Mouse (Mus musculus): Measurements from ENCODE around the gene Kcnd2.
"Not testable (repeated sequence)": the region's sequence is repeated elsewhere in the genome, so short reads cannot be mapped to it uniquely, and the experiment has no call there.

Kcnd2 gene

DNA sequence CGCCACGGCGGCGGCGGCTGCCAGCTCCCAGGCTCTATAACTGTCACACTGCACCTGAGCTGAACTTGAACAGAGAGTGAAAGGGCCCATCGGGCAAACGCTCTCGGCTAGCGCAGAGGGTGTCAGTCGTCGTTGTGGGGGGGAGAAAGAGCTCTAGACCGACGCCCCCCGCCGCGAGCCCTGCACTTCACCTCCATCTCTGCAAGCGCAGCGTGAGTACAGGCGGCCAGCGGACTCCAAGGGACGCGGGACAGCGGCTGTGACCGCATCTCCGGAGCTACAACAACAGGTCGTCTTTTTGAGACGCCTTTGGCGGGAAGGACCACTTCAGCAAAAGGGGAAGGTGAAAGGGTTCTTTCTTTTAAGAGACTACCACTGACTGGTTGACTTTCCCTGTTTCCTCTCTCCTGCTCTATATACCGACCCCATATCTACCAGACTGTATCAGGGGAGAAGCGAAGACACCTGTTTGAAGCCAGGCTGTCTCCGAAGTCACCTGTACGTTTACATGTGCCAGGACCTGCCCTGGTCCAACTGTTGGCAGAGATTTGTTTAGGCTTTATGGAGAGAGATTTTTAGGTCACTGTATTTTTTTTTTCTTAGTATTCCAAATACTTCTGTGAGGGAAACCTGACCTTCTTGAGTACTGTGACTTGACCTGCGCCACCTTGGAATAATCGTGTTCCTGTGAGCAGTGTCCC is at the start of gene Kcnd2:
TSS of gene Kcnd2 (plus strand) at position 13 of the 701 bp plus-strand sequence.
- DNase-seq (ENCODE audit: low spot score): peak; percentile 43

DNA sequence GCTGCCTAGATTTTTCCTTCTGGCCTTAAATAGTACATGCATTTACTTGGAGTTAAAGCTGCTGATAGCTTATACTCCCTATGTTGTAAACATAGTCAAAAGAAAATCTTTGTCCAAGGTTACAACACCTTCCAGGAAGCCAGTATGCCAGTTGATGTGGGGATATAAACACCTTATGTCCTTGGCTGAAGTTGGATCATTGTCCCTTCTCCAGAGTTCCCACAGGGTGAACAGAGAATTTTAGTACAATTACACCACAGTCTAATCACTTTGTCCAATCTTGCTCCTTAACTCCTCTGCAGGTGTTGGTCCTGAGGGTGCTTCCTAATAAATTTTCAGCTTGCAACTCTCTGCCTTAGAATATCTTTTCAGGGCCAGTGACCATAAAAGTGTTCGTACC is 48.7 kb upstream of the Kcnd2 start:
- DNase-seq (ENCODE audit: low spot score): no peak

DNA sequence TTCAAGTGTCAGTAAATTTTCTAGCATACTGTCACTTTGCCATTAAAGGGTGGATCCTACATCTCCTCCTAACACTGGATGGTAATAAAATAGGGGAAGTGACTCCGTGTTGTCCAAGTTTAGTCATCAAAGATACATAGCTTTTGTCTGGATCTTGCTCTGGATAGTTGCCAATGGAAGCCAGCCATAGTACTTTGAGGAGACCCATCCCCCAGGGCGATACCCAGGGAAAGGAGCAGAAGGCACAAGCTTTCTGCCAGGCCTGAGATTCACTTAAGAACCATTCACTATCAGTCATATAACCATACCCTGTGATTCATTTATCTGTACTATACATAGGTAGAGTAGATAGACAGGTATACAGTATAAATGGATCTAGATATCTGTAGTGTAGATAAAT is 20.0 kb upstream of the Kcnd2 start:
- no peak for DNase-seq (ENCODE audit: low spot score)

DNA sequence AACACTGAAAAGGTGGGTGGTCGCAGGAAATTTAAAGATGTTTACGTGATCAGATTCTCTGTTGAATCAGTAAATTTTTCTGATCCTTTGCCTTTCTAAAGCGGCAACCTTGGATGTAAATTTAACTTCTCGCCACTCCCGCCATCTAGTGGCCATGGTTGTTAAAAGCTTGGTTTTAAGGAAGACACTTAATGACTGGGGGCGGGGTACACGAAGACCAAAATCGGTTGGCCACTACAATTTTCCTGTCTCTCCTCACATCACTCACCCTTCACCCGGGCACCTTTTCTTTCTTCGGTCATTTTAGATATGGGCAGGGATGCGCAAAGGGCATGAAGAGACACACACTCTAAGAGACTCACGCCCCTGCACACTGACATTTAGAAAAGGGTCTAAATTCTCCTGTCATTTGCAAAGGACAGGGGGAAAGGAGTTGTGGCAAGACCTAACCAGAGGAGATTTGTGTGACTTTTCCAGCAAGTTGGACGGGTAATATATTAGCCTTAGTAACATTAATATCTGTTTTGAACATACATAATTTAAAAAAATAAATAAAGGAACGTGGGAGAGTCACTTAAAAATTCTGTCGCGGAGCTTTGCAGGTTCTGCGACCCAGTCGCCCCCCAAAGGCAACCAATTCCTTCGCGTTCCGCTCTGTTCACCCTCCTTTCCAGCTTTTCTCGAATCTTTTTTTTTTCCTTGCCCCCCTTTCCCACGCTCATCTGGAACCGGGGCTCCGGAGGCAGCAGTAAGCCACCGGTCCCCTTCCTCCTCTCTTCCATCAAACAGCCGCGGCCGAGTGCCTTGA is 1.2 kb upstream of the Kcnd2 start:
- DNase-seq (ENCODE audit: low spot score): peak; percentile 79

DNA sequence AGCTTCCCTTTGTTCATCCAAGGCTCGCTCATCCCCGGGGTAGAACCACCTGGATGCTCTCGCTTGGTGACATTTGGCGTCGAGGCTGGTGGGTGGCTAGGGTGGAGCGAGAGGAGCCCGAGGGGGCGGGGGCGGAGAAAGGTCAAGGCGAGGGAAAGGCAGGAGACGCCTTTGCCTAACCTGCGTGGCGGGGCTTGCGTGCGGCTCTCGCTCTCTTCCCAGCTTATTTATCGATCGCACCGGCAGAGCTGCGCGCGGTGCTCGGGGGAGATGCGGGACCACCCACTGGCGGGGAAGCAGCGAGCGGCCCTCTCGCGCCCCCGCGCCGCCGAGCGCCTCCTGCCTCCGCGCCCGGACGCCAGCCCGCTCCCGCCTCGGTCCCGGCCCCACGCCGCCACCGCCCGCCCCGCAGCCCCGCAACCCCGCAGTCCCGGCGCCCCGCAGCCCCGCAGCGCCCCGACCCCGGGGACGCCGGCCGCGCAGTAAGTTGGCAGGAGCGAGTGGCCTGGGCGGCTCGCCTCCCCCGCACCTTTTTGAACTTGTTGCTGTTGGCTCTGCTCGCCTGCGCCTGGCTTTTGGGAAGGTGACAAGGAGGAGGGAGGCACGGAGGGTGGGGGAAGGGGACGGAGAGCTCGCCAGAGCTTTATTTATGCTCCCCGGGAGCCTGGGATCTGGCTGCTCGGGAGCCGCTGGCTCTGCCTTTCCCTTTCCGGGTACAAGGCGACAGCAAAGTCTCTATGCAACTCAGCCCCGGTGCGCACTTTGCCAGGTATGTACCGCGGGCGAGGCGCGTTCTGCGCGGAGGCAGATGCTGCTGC is 421 bp upstream of the Kcnd2 start:
- peak; percentile 61 for DNase-seq (ENCODE audit: low spot score)

DNA sequence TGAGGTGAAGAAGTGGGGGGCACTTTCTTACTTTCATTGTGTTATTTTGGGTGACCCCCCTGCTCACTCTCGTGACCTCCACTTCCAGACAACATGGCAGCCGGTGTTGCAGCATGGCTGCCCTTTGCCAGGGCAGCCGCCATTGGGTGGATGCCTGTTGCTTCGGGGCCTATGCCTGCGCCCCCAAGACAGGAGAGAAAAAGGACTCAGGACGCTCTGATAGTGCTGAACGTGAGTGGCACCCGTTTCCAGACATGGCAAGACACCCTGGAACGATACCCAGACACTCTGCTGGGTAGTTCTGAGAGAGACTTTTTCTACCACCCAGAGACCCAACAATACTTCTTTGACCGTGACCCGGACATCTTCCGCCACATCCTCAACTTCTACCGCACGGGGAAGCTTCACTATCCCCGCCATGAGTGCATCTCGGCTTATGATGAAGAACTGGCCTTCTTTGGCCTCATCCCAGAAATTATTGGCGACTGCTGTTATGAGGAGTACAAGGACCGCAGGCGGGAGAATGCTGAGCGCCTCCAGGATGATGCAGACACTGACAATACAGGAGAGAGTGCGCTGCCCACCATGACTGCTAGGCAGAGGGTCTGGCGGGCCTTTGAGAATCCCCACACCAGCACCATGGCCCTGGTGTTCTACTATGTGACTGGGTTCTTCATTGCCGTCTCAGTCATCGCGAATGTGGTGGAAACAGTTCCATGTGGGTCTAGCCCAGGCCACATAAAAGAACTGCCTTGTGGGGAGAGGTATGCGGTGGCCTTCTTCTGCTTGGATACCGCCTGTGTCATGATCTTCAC is 1.1 kb downstream of the Kcnd2 start:
- peak; percentile 31 for DNase-seq (ENCODE audit: low spot score)

DNA sequence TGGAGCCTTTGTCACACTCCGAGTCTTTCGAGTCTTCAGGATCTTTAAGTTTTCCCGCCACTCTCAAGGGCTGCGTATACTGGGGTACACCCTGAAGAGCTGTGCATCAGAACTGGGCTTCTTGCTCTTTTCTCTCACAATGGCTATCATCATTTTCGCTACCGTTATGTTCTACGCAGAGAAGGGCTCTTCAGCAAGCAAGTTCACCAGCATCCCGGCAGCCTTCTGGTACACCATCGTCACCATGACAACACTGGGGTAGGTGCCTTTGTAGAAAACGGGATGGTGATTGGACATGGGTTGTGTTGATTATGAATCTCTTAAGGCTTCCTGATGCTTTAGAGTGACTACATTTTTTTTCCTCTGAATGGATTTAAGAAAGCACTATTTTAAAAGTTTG is 1.9 kb downstream of the Kcnd2 start:
- no peak for DNase-seq (ENCODE audit: low spot score)

DNA sequence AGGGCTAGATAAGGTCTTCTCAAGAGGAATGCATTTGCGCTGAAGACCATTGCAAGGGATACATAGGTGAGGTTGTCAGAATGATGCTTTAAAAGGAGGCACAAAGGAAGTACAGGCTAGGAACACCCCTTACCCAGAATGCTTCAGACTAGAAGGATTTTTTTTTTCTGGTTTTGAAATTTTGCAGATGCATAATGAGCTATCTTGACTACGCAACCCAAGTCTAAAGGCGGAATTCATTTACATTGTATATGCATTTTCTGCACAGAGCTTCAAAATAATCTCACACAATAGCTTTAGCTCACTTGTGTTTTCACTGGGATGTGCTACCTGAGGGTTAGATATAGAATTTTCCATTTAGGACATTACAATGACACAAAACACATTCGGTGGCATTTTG is 10.8 kb downstream of the Kcnd2 start:
- no peak for DNase-seq (ENCODE audit: low spot score)

DNA sequence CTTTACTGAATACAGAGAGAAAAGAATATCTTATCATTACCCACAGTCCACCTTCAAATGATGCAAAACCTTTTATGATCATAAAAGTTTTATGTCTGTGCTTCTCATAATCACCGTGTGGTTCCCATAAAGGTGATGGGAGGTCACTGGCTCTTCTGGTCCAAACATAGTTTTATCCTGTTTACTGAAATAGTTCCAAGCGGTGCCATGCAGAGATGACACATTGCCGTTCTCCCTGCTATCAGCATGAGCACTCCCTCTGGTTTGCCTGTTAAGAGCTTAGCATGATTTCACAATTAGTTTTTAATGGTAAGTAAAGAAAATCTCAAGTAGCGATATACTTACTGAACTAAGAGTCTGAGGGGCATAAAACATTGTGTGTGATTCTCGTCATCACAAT is 43.7 kb downstream of the Kcnd2 start:
- no peak for DNase-seq (ENCODE audit: low spot score)

DNA sequence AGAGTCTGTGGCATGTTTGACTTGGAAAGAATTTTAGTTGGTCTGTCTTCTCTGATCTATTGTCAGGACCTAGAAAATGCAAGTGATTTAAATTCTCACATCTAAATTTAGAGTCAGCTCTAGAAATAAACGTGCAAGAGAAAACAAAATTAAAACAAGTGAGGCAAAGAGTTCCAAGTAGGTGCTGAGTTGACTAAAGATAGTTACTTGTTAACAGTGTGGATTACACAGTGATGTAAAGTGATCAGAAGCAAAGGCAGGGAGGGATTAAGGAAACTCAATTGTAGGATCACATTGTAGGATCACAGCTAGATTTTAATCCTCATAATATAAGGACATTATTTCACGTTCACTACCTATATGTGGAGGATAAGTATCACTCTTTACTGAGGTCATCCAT is 52.6 kb downstream of the Kcnd2 start:
- no peak for DNase-seq (ENCODE audit: low spot score)

DNA sequence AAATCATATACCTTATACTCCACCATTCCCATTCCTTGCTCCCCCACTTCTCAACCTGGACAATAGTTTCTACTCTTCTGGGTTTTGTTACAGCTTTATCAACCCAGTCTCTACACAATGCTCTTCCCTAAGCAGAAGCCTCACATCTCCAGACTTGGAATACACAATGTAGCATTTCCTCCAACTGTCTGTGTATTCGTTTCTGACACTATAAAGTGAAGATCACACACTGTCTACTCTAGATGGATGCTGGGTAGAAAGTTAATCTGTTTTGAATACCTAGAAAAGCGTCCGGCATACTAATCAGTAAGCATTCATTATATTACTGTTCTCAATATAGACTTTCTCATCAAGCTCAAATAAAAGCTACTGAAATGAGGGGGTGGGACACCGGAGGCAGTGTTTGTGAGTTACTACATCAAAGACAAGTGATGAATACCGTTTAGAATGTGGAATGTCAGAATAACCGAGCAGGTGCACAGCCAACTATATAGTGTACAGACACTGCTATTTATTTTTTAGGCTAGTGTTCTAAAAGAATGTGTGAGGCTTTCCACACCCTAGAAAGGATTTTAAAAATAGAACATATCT is 62.1 kb downstream of the Kcnd2 start:
- no peak for DNase-seq (ENCODE audit: low spot score)

DNA sequence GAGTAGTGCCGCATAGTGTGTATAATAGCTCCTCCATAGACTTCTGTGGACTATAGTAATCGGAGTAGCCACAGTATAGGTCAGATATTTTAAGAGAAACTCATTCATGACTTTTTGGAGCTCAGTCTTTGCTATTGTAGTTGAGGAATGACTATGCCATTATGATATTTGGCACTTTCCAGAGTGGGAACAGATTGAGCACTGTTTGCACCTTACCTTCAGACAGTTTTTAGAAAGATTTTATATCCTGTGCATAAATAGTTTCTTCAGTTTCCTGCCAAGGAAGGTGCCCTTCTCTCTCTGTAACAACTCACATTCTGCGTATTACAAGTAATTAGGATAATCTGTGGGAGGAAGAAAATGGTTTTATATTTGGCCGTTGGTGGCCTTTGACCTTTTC is 89.6 kb downstream of the Kcnd2 start:
- no peak for DNase-seq (ENCODE audit: low spot score)

DNA sequence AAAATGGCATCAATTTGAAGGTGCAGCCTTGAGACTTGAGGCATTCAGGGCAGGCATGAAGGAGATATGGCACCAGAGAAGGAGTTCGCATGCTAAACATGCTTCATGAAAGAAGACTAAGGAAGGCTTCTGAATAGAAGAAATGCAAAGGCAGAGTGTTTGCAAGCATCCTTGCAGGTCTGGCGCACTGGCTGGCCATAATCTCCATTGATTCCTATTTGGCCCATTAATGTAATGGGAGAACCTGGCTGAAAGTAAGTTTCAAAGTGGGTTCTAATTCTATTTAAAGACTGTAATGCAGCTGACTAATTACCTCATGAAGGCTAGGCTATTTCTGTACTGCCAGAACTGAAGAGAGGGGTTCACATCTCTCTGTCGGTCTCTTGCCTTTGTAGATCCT is 94.9 kb downstream of the Kcnd2 start:
- DNase-seq (ENCODE audit: low spot score): no peak

DNA sequence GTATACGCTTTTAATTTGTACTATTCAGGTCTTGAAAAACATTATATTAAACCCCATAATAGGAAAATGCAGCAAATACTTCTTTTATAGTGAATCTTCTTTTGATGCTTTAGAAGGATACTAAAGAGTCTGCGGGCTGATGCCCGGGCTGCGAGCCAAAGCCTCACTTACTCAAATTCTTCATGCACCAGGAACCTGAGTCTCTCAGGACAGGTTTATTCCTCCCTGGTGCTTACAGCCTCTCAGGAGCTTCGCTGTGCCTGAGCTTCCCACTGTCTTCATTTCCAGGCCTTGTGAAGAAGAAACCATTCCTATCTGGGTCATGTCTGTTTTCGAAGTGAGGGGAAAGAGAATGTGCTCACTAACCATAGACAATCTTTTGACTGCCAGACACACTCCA is 106.1 kb downstream of the Kcnd2 start:
- no peak for DNase-seq (ENCODE audit: low spot score)

DNA sequence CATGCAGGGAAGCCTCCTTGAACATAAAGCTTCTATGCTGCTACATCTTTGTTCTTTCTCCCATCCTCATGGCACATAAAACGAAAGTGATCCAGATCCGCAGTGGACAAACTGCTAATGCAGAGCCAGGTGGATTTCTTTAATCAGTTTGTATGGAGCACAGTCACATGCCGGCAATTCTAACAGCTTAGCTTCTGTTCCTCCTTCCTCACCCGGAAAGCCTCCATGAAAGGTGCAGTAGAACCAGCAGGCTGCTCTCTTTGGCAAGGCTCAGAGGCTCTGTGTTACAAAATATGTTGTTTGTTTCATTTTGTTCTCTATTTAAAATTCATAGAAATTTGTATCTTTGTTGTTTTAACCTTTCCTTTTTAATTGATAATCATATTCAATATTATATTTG is 106.9 kb downstream of the Kcnd2 start:
- no peak for DNase-seq (ENCODE audit: low spot score)

DNA sequence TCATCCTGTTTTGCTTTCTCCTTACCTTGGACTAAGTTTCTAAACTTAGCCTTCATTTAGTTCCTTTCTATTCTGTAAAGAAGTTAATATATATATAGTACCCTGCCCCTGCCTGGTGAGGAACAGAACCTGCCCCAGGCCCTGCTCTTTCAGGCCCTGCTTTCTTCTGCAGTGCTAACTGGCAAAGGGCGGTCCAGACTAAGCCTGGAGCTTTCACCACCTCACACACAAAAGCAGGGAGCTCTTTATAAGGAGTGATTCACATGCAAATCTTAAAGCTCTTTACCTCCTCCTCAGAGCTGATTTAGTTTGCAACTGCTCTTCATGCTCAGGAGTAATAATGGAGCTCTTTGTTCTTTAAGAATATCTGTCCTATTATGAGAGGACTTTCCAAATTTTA is 109.9 kb downstream of the Kcnd2 start:
- no peak for DNase-seq (ENCODE audit: low spot score)

DNA sequence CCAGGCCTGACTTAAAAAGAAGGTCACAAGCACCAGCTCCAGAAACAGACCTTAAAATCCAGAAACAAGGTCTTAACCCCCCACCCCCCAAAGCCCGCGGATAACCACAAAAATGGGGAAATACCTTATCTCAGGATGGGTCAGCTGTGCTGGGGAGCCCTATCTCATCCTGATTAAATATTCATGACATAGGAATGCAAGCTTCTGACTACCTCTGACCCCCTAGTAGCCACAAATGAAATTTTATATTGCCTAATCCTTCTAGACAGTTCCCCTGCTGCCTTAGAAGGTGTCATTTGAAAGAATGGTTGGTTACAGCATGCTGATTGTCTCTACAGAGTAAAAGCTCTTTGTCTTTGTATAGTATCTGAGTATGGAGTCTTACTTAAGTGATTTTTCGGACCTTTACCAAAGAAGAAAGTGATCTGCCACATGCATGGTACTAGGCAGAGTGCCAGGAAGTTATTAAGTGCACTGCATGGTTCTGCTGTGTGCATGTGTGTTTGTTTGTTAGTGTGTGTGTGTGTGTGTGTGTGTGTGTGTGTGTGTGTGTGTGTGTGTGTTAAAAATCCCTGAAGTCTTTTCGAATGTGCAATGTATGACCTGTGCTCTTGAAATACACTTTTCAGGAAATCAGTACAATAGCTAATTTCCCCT is 111.9 kb downstream of the Kcnd2 start:
- DNase-seq (ENCODE audit: low spot score): no peak

DNA sequence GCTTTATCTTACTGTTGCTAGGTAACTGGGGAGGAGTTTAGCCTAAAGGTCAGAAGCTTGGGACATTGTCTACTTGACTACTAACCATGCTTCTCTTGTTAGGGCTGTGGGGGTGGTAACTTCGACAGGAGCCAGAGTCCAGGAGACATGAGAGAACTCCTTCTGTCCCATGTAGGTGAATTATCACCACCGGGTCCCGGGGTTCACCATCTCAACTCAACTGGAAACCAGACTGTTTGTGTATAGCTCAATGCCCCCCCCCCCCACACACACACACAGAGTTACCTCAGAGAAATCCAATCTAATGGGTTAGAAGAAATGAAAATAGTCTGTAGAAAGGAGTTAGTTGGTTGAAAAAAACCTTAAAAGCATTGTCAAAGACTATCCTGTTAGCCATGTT is 170.0 kb downstream of the Kcnd2 start:
- DNase-seq (ENCODE audit: low spot score): not testable (repeated sequence)

DNA sequence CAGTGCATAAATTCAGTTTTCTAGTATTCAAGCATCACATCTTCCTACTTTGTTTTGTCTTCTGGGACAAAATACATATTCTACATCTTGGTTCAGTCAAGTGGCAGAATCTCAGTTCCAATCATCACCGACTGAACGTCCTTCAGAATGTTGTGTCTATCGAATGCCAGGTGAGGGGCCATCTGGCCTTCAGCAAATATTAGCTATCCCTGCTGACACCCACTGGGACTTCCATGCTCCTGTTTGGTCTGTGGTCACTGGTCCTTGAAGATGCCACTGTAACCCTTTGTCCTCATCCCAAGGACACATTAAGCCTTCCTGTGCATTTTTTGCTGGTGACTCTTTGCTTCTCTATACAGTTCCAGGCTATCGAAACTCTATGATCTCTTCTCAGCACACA is 176.5 kb downstream of the Kcnd2 start:
- DNase-seq (ENCODE audit: low spot score): no peak

DNA sequence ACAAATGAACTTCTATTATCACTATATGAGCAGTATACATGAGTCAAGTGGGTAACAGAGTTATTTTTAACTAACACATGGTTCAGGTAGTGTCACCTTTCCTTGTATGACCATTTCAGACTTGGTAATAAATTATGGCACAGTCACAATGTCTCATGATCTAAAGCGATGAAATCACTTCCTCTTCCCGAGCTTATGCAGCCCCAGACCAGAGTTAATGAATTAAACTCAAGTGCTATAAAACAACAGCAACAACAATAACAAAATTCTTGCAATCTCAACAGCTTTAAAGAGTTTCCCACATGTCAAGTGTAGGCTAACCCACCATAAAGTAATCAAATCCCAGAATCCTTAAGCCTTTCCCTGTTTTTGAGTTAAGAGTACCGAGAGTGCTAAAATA is 198.4 kb downstream of the Kcnd2 start:
- DNase-seq (ENCODE audit: low spot score): no peak

DNA sequence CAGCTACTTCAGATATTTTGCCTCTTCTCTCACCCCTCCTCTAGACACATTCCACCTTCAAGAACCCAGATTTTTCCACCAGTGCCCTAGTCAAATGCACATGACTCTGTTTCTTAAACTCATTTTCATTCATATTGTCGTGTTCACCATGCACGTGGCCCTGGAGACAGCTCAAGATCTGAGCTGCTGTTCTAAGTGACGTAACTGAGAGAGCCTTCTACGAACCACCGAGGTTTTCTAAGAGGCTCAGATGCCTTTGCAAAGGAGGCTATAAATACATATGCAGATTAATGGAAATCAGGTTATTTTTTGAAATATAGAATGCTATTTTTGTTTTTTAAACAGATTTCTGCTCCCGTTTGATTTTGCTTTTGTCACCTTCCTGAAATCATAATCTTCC is 202.9 kb downstream of the Kcnd2 start:
- no peak for DNase-seq (ENCODE audit: low spot score)

All from testis, postnatal 10 days (tissue).